Mouse (Mus musculus) liver, embryonic 14.5 days (tissue): Measurements from ENCODE around the gene Vipr1. TPM values are rescaled to one million over a fixed set of nuclear protein-coding genes. Genes with fewer than 3 reads are reported as not detected.

Source experiments
- ATAC-seq: fragments of 200-750 bp; cut with Nextera tagmentation; 2 replicates; pipeline ENCODE4 v1.8.0; 2017; ENCODE audit warnings: moderate number of reproducible peaks, mild to moderate bottlenecking, moderate library complexity; ENCODE audit not compliant: insufficient read depth
- DNase-seq, 3 experiments: peaks; one replicate each; pipeline ENCODE4 v3.0.0-alpha.2; 2012 to 2013; ENCODE audit warnings: low read depth in 3 of 3, low spot score in 3 of 3
- H3K27ac ChIP-seq: fragments of 300-500 bp; sonication (generic); 2 replicates; pipeline ENCODE4 v1.5.1; 2014; ENCODE audit warnings: moderate library complexity, mild to moderate bottlenecking, control low read depth, inconsistent platforms
- H3K27me3 ChIP-seq: fragments of 300-500 bp; sonication (generic); 2 replicates; pipeline ENCODE4 v1.6.1; 2014; ENCODE audit warnings: mild to moderate bottlenecking, low read length, moderate library complexity; ENCODE audit not compliant: control insufficient read depth, insufficient read depth
- H3K36me3 ChIP-seq: fragments of 300-500 bp; sonication (generic); replicated peaks from 2 replicates; pipeline ENCODE4 v1.6.1; 2014; ENCODE audit warnings: low read depth; ENCODE audit not compliant: control insufficient read depth, insufficient read depth
- H3K4me1 ChIP-seq, 2 experiments: fragments of 200-500 bp in 1 of 2; fragments of 300-500 bp in 1 of 2; sonication (generic) in 1 of 2; replicated peaks; 2 replicates each; pipeline ENCODE4 v1.6.1; 2012 to 2014; ENCODE audit warnings: antibody characterized with exemption in 1 of 2, inconsistent platforms in 1 of 2, low read length in 1 of 2; ENCODE audit not compliant: control insufficient read depth in 2 of 2, insufficient read depth in 2 of 2
- H3K4me2 ChIP-seq: fragments of 300-500 bp; sonication (generic); 2 replicates; pipeline ENCODE4 v1.6.1; 2014; ENCODE audit warnings: low read depth, mild to moderate bottlenecking, control low read depth, moderate library complexity
- H3K4me3 ChIP-seq, 2 experiments: fragments of 200-500 bp in 1 of 2; fragments of 300-500 bp in 1 of 2; sonication (generic) in 1 of 2; 2 replicates each; pipeline ENCODE4 v1.5.1; 2012 to 2014; ENCODE audit warnings: low read depth in 2 of 2, low read length in 2 of 2, mild to moderate bottlenecking in 2 of 2, control low read depth in 1 of 2, inconsistent platforms in 1 of 2, moderate library complexity in 1 of 2; ENCODE audit not compliant: insufficient read depth in 1 of 2
- H3K9ac ChIP-seq: fragments of 300-500 bp; sonication (generic); replicated peaks from 2 replicates; pipeline ENCODE4 v1.6.1; 2014; ENCODE audit warnings: mild to moderate bottlenecking, control low read depth, moderate library complexity
- H3K9me3 ChIP-seq: fragments of 300-500 bp; sonication (generic); 2 replicates; pipeline ENCODE4 v1.6.1; 2016; ENCODE audit warnings: low read length, mixed read lengths; ENCODE audit not compliant: control insufficient read depth
- CTCF ChIP-seq: IDR thresholded peaks from 2 replicates; pipeline ENCODE4 v1.5.1; 2016; ENCODE audit warnings: antibody characterized with exemption, low read depth, control low read depth
- EP300 ChIP-seq: IDR thresholded peaks from 2 replicates; pipeline ENCODE4 v1.6.1; 2016; ENCODE audit warnings: antibody characterized with exemption, low read depth
- WGBS: fragments of 180-500 bp; shearing (Covaris S2); extraction: QIAGEN DNeasy Blood & Tissue Kit; methylation state at CpG from one replicate; pipeline ENCODE4 v1.1.7; 2014; ENCODE audit not compliant: insufficient replicate concordance; 5-methylcytosine and 5-hydroxymethylcytosine counted together
- polyA plus RNA-seq, 2 experiments: library from polyadenylated mRNA; depleted of rRNA in 1 of 2; stranded (reverse) in 1 of 2; unstranded in 1 of 2; fragments of >200 nt; fragmentation: Nextera tagmentation in 1 of 2; extraction: Ambion mirVana in 1 of 2; gene quantifications; 2 replicates each; pipeline versions ENCODE4 v1.2.1 to v1.2.3; 2012 to 2014

The Vipr1 gene
- polyA plus RNA-seq, 2 experiments = 0.26 to 0.46 TPM

DNA sequence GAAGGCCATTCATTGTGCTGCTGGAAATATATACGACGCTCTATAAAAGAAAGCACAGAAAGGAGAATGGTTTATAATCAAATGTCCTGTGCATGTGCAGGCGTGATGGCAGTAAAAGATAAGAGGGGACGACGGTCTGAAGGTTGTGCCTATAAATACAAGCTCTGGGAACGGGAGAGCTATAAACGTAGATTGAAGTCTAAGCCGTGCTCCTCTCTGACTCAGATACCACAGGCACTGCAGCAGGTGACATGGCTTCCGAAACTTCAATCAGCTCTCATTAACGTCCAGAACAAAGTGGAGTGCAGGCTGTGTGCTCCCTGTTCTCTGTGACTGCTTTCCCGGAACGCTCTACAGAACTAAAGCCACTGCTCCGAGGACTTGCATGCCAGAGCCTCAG, 14.6 kb downstream of the Vipr1 start:
- TF ChIP-seq EP300 = no peak
- no peak for TF ChIP-seq CTCF
- 50% methylated on average over 13 of the region's 13 CpGs for WGBS
- H3K27ac ChIP-seq = no peak overlapping the region
- H3K36me3 ChIP-seq = no peaks in the 10 kb centered on the region
- H3K4me2 ChIP-seq = no peak overlapping the region
- ATAC-seq (no peak), DNase-seq (no peak)
- no peak overlapping the region for H3K9ac ChIP-seq
- H3K9me3 ChIP-seq = no peaks in the 10 kb centered on the region
- H3K4me1 ChIP-seq = no peaks in the 10 kb centered on the region
- H3K4me3 ChIP-seq = no peak overlapping the region
- no peaks in the 10 kb centered on the region for H3K27me3 ChIP-seq

DNA sequence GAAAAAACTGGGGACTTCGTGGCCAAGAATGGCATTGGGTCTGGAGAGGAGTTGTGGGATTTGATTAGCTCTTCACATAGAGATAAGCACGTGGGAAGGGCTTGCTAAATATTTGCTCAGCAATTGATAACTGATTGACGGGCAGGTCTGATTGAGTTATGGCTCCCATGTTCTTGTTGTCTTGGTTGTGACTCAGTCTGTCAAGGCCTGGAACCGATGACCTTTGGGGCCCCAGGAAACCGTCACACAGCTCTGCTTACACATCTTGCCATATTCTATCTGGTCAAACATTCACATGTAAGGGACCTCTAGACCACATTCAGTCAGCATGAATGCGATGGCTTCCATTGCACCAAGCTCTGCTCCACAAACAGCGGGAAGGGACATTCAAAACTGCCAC, 15.7 kb downstream of the Vipr1 start:
- DNase-seq (no peak), ATAC-seq (no peak)
- no peak overlapping the region for H3K27ac ChIP-seq
- H3K9me3 ChIP-seq = no peaks in the 10 kb centered on the region
- no peaks in the 10 kb centered on the region for H3K36me3 ChIP-seq
- H3K4me3 ChIP-seq = no peak overlapping the region
- H3K27me3 ChIP-seq = no peaks in the 10 kb centered on the region
- WGBS = 46% methylated on average over 7 of the region's 7 CpGs
- H3K9ac ChIP-seq = no peak overlapping the region
- no peak for TF ChIP-seq EP300
- no peak for TF ChIP-seq CTCF
- no peaks in the 10 kb centered on the region for H3K4me1 ChIP-seq
- H3K4me2 ChIP-seq = no peak overlapping the region

DNA sequence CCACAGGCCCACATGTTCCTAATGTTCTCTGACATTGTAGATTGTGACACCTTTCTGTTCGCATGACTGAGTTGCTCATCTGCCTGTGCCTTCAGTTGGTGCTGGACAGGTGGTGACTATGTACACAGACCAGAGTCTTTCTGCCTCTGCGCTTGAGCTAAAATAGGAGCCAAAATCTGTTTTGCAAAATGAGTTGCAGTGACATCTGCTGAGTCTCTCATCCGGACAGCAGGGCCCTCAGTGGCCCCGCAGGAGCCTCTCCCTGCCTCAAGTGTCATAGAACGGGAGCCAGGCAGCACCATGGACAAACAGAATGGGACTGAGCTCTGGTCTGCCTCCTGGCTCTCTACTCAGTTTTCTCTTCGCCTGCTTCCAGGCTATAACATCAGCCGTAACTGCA, 17.3 kb downstream of the Vipr1 start:
- WGBS = 55% methylated on average over 7 of the region's 7 CpGs
- TF ChIP-seq EP300 (no peak), CTCF (no peak)
- DNase-seq (no peak), ATAC-seq (no peak)
- no peak overlapping the region for H3K9ac ChIP-seq
- H3K4me2 ChIP-seq = no peak overlapping the region
- no peaks in the 10 kb centered on the region for H3K4me1 ChIP-seq
- no peak overlapping the region for H3K4me3 ChIP-seq
- H3K36me3 ChIP-seq = no peaks in the 10 kb centered on the region
- H3K27ac ChIP-seq = no peak overlapping the region
- no peaks in the 10 kb centered on the region for H3K27me3 ChIP-seq
- no peaks in the 10 kb centered on the region for H3K9me3 ChIP-seq

DNA sequence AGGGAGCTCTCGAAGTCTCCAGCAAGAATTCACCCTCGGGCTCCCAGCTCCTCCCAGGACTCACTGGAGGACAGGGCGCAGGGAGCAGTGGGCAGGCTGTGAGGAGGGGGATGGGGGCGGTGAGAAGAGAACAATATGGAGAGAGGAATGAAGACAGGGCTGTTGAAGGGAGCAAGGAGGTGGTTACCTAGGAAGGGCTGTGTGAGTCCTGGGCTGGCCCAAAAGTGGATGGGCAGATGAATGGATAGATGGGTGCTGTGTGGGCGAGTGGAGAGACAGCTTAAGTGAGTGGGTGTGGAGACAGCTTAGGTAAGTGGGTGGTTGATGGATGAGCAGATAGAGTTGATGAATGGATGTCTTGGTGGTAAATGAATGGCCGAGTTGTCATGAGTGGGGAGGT, 21.0 kb downstream of the Vipr1 start:
- Histone ChIP-seq H3K9me3 (no peaks in the 10 kb centered on the region), H3K27ac (no peak overlapping the region), H3K4me3 (no peak overlapping the region), H3K4me1 (no peaks in the 10 kb centered on the region), H3K36me3 (no peaks in the 10 kb centered on the region), H3K4me2 (no peak overlapping the region), H3K9ac (no peak overlapping the region), H3K27me3 (no peaks in the 10 kb centered on the region; the same call in 1 of the 2 replicates)
- WGBS = 51% methylated on average over 6 of the region's 6 CpGs
- no peak for TF ChIP-seq CTCF
- TF ChIP-seq EP300 = no peak
- ATAC-seq (no peak), DNase-seq (no peak)

DNA sequence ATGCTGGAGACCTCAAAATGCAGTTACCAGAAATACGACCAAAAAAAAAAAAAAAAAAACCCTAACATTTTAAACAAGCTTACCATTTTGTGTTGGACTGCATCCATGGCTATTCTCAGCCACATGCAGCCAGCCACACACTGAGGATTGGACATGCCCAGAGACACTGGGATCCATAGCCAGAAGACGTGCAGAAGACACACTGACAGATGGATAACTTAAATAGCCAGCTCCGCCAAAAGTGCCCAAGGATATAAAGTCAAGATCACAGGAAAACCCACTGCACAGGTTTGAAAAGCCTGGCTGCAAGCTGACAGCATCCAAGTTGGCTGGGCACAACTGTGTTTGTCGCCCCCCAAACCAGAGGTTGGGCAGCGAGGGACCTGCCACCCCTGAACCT, 21.6 kb downstream of the Vipr1 start:
- H3K36me3 ChIP-seq = no peaks in the 10 kb centered on the region
- TF ChIP-seq EP300 (no peak), CTCF (no peak)
- H3K9ac ChIP-seq = no peak overlapping the region
- H3K27ac ChIP-seq = no peak overlapping the region
- WGBS = 64% methylated on average over 5 of the region's 5 CpGs
- no peak overlapping the region for H3K4me2 ChIP-seq
- H3K4me1 ChIP-seq = no peaks in the 10 kb centered on the region
- H3K4me3 ChIP-seq = no peak overlapping the region
- no peaks in the 10 kb centered on the region; the same call in 1 of the 2 replicates for H3K27me3 ChIP-seq
- no peaks in the 10 kb centered on the region for H3K9me3 ChIP-seq
- no peak for ATAC-seq
- DNase-seq = no peak
